Mouse (Mus musculus): ENCODE data around the gene Arhgap29.

Arhgap29 gene

GRCm38 (mm10) chr3:121952041-121952591 lies at the start of gene Arhgap29:
Arhgap29 (plus strand) TSS chr3:121952541.
- DNase-seq = no peak

GRCm38 (mm10) chr3:121902729-121903128 lies 49.6 kb upstream of the Arhgap29 start:
- DNase-seq = no peak

GRCm38 (mm10) chr3:121903286-121903685 lies 49.1 kb upstream of the Arhgap29 start:
- no peak for DNase-seq

GRCm38 (mm10) chr3:121903695-121904094 lies 48.6 kb upstream of the Arhgap29 start:
- DNase-seq = no peak

- DNase-seq = no peak
Measured at GRCm38 (mm10) chr3:121904476-121904875, 47.9 kb upstream of the Arhgap29 start.

GRCm38 (mm10) chr3:121906623-121907022 lies 45.7 kb upstream of the Arhgap29 start:
- no peak for DNase-seq

GRCm38 (mm10) chr3:121909155-121909554 lies 43.2 kb upstream of the Arhgap29 start:
- no peak for DNase-seq

- no peak for DNase-seq
Measured at GRCm38 (mm10) chr3:121913476-121913875, 38.9 kb upstream of the Arhgap29 start.

- no peak for DNase-seq
Measured at GRCm38 (mm10) chr3:121914459-121915185, 37.7 kb upstream of the Arhgap29 start.

- DNase-seq = no peak
Measured at GRCm38 (mm10) chr3:121915191-121915590, 37.1 kb upstream of the Arhgap29 start.

- no peak for DNase-seq
Measured at GRCm38 (mm10) chr3:121916802-121917532, 35.4 kb upstream of the Arhgap29 start.

- no peak for DNase-seq
Measured at GRCm38 (mm10) chr3:121917658-121918057, 34.7 kb upstream of the Arhgap29 start.

GRCm38 (mm10) chr3:121919961-121920360 lies 32.4 kb upstream of the Arhgap29 start:
- no peak for DNase-seq

GRCm38 (mm10) chr3:121920769-121921168 lies 31.6 kb upstream of the Arhgap29 start:
- no peak for DNase-seq

GRCm38 (mm10) chr3:121924768-121925486 lies 27.4 kb upstream of the Arhgap29 start:
- DNase-seq = no peak

- DNase-seq = no peak
Measured at GRCm38 (mm10) chr3:121927601-121928000, 24.7 kb upstream of the Arhgap29 start.

GRCm38 (mm10) chr3:121932815-121933214 lies 19.5 kb upstream of the Arhgap29 start:
- DNase-seq = no peak

- no peak for DNase-seq
Measured at GRCm38 (mm10) chr3:121936241-121936640, 16.1 kb upstream of the Arhgap29 start.

GRCm38 (mm10) chr3:121937036-121937435 lies 15.3 kb upstream of the Arhgap29 start:
- no peak for DNase-seq

- no peak for DNase-seq
Measured at GRCm38 (mm10) chr3:121939658-121940057, 12.7 kb upstream of the Arhgap29 start.

- DNase-seq = no peak
Measured at GRCm38 (mm10) chr3:121940094-121940889, 12.0 kb upstream of the Arhgap29 start.

GRCm38 (mm10) chr3:121941204-121941745 lies 11.1 kb upstream of the Arhgap29 start:
- DNase-seq = no peak

All from spleen, adult 18-20 months (tissue).